Mouse (Mus musculus): ENCODE measurements around the gene Snx3.

Gene Snx3

DNA sequence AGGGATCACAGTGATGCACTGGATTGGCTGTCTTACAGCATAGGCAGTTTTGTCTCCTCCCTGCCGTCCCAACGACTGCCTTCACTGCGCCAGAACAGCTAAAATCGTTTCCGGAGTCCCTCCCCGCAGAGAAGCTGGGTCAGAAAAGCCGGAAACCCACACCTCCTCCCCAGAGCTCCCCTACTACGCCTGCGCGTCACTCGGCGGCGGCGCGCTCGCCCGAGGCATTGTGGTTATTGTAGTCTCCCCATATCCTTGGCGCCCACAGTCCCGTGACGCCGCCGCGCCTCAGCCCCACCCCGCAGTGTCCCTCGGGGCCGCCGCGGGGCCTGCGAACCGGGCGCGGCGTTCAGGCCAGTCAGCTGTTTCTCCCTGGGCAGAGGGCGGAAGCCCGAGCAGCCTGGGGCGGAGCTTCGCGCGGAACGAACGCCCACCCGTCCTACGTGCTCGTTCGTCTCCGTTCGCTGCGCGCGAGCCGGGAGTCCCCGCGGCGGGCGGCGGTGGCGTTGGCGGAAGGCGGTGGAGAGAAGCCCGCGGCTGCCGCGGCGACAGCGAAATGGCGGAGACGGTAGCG, at the start of gene Snx3:
Gene Snx3 (plus strand): TSS at position 256 of the 574 bp plus-strand sequence.
- peak; percentile 99 for DNase-seq (ENCODE audit: low spot score)

DNA sequence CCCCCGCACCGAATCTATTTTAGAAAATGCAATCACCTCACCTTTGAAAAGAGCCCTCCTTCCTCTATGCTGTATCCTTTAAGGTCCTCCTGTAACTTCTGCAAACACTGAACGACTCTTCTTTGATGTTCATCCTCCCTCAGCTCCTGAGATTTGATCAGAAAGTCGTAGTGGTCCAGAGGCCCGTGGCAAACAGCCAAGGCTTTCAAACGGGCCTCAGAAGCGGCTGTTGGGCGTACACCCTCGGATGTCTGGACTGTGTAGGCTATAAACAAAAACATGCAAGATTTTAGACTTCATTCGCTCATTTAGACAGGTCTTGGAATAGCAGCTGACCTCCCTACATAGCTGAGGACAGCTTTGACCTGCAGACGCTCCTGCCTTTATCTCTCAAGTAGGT, 47.6 kb upstream of the Snx3 start:
- no peak for DNase-seq (ENCODE audit: low spot score)

DNA sequence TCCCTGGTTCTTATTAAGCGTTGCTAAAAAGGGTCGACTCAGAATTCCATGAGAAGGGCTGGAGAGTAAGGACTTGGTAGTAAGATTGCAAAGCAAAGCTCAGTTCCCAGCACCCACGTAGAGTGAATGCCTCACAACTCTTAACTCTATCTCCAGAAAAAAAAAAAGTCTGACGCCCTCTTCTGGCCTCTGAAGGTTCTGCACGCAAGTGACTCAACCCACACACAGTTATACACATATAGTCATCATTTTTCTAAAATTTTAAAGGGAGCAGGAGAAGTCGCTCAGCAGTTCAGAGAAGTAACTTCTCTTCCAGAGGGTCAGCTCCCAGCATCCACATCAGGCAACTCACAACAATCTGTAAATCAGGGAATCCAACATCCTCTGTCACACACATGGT, 47.1 kb upstream of the Snx3 start:
- DNase-seq (ENCODE audit: low spot score) = no peak

DNA sequence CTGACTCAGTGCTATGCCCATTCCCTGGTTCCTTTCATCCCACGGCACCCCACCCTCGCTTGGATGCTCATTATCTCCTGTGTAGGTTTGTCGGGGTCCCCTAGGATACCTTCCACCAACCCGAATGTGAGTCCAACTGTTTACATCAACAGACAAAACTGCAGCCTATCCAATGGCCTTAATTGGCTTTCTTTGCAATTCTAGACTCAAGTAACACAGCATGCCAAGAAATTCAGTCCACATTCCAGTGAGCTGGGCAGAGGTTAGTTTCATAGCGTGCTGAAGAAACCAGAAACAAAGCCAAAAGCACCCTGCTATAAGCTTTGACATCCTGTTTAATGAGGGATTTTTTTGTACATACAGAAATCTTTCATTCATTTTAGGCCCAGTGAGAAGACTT, 45.8 kb upstream of the Snx3 start:
- no peak for DNase-seq (ENCODE audit: low spot score)

DNA sequence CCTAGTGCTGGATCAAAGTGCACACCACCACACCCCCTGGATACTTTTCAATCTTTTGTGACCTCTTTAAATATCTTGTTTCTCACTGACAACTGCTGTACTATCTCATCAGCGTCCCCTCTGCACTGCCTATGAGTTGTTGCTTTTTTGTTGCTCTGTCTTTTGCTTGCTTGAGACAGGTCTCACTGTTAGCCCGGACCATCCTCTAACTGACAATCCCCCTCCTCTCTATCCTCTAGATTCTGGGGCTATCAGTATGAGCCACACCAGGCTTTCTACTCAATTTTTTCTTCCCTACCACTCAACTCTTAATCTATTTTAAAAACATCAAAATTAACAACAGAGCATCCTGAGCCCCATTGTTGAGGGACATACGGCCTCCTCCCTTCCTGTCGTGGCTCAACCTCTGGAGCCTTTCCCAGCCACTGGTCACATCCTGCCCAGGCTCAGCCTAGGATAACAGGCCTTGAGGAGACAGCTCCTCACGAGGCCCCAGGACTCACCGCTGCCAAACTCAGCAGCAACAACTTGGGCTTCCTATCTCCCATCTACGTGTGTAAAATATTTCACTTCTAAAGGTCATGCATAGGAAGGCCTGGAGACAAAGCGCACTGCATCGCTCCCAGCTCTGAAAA, 44.2 kb upstream of the Snx3 start:
- peak; percentile 88 for DNase-seq (ENCODE audit: low spot score)

DNA sequence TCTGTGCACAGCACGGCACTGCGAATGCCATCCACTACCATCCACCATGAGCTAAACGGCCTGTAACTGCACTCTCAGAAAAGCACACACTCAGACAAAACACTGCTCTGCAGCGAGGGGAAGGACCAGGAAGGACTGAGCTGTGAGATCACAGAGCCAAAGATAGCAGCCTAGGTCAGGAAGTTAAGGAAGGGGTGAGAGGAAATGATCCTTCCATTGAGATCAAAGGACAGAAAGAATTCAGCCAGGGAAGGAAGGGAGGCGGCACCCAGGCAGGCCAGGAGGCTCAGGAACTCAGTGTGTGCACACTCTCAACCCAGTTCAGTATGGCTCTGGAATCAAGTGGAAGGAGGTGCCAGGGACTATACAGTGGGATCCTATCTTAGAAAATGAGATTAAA, 37.6 kb upstream of the Snx3 start:
- DNase-seq (ENCODE audit: low spot score) = peak; percentile 72

DNA sequence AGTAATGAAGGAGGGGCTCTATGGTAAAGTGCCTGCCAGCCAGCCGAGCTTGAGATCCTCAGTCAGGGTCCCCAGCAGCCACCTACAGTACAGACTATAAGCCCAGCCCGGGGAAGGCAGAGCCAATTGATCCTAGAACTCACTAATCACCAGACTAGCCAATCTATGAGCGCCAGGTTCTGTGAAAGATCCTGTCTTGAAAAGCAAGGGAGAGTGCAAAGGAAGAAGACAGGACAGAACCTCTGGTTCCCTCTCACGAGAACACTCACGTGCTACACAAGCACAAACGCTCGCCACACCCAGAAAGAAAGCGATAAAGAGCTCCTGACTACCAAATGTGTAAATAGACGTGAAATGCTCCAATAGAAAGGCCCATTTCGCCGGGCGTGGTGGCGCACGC, 37.0 kb upstream of the Snx3 start:
- DNase-seq (ENCODE audit: low spot score) = no peak

DNA sequence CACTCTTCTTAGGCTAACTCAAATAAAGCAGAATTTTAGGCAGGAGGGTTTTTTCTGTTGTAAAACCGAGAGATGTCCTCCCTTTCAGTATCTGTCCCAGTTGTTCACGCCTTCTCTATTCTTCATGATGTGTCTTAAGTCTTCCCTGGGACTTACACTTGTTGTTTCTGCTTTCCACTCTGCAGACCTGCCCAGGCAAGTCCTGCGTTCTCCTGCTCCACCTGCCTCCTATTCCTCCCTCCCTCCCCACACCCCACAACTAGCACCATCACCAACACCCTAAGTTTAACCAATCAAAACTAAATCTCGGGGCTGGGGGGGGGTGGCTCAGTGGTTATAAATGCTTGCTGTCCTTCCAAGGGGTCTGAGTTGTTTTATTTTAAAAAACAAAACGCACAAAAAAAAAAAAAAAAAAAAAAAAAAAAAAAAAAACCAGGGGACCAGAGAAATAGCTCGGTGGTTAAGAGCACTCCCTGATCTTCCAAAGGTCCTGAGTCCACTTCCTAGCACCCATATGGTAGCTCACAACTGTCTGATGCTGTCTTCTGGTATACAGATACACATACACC, 26.8 kb upstream of the Snx3 start:
- no peak for DNase-seq (ENCODE audit: low spot score)

DNA sequence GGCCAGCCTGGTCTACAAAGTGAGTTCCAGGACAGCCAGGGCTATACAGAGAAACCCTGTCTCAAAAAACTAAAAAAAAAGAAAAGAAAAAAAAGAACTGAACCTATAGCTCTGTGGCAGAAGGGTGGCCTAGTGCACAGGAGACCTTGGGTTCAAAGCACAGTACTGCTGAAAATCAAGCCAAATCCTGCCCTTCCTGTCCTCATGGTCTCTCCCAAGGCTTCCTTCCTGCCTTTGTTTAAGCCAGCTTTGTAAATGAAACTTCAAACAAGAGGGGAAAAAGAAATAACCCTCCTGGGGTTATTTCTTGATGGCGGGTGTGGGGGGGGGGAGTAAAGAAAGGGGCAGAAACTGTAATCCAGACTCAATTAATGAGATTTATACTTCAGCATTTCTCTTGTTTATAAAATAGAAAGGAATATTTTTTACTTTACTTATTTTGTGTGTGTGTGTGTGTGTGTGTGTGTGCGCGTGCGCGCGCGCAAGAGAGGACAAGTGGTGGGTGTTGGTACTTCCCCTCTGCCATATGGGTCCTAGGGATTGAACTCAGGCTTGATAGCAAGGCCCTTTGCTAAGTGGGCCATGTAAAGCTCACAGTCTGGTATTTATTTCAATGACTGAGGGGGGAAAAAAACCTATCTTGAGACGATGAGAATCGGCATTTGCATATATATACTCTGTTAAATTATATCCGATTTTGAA, 24.9 kb upstream of the Snx3 start:
- DNase-seq (ENCODE audit: low spot score) = peak; percentile 46

DNA sequence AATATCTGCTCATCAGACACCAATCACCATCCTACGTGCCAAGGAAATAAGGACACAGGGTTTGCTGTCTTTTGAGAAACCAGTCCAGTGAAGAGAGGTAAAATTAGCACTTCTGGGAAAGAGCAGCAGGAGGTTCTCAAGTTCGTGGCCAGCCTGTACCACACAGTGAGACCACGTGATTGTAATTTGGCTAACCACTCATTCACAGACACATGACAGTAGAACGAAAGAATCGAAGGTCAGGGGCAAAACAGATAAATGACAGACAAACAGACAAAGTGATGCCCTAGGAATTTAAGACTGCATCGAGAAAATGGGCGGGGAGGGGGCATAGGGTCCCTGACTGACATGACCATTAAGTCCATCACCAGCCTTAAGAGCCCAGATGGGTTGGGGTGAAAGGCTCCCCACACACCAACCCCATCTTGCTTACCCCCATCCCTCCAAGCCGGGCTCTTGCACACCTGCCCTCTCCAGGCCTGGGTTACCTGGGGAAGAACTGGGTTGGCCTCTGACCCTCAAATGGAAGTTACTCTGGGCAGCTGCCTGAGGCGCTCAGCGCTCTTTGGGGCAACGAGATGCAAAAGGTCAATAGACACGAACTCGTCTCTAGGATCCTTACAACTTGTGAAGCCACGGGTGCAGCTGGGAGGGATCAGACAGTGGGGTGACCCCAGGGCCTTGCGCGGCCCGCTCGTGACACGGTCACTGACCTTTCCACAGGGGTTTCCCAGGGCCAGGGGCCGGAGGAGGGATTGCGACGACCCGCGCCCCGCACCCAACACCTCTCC, 24.1 kb upstream of the Snx3 start:
- DNase-seq (ENCODE audit: low spot score) = no peak

DNA sequence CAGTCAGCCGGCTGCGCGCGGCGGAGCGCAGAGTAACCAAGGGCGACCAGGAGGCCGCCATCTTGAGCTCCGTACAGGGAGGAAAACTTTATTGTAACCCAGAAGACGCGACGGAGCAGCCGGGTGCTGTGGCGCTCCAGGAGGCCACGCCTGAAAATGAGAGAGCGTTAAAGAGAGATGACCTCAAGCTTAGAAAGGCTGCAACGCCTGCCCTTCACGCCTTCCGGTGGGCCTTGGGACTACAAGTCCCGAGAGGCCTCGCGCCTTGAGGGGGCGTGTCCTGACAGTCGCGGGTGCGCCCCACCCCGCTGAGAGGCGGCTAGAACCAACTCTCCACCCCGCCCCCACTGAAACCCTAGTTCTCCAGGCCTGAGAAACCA, 23.5 kb upstream of the Snx3 start, which contains the start of gene Afg1l:
Gene Afg1l (minus strand): TSS at position 225 of the 380 bp plus-strand sequence.
- peak; percentile 97 for DNase-seq (ENCODE audit: low spot score)

DNA sequence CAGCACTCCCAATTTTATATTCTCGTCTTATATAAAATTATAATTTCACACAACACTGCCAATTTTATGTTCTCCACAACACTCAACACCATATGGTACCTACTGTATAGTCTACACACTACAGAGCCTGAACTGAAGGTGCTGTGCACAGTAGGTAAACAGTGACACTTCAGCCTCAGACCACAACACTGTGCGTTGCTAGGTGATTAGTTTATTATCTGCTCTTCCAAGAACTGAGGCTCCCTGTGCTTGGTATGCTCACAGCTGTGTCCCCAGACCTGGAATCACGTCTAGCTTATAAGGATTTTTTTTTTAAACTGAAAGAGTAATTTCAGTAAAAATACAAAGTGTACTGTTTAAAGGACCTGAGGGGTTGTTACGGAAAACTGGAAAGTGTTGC, 21.1 kb upstream of the Snx3 start:
- DNase-seq (ENCODE audit: low spot score) = no peak

DNA sequence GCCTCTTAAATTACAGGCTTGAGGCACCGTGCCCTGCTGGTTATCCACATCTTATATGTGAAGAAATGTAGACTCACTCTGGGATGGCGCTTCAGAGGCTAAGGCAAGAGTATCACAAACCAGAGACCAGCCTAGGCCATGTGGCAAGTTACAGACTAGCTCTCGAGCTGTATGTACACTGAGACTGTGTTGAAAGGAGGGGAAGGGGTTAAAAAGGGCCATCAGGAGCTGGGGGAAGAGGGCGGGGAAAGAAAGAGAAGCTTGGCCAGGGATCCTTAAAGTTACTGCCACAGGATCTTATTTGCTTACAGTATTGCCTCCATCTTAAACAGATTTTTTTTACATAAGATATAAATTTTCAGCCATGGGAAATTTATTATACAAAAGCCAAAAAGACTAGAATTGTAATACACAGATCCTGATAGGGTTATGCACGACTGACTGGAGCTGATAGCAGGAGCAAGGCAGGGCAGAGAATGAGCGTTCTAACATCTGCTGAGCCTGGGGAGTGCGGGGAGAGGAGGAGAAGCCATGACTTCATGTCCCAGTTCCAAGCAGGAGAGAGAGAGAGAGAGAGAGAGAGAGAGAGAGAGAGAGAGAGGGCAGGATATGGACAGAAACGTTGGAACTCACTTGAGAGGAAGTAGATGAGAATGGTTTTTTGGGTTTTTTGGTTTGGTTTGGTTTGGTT, 13.1 kb upstream of the Snx3 start:
- no peak for DNase-seq (ENCODE audit: low spot score)

DNA sequence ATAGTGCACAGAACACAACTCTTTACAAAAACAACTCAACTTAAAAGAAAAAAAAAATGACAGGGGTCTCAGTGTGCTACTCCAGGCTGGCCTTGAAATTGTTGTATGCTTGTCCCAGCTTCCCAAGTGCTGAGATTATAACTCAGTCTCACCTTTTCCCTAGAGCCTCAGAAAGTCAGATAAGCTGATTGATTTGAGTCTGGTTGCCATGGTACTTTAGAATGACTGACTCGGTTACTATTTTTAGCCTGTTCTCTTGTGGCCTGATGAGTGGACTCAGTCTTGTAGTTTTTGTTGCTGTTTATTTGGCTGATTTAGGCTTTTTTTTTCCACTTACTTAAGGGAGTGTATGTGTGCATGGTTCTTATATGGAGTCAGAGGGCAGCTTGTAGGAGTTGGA, 10.7 kb upstream of the Snx3 start:
- DNase-seq (ENCODE audit: low spot score) = no peak

DNA sequence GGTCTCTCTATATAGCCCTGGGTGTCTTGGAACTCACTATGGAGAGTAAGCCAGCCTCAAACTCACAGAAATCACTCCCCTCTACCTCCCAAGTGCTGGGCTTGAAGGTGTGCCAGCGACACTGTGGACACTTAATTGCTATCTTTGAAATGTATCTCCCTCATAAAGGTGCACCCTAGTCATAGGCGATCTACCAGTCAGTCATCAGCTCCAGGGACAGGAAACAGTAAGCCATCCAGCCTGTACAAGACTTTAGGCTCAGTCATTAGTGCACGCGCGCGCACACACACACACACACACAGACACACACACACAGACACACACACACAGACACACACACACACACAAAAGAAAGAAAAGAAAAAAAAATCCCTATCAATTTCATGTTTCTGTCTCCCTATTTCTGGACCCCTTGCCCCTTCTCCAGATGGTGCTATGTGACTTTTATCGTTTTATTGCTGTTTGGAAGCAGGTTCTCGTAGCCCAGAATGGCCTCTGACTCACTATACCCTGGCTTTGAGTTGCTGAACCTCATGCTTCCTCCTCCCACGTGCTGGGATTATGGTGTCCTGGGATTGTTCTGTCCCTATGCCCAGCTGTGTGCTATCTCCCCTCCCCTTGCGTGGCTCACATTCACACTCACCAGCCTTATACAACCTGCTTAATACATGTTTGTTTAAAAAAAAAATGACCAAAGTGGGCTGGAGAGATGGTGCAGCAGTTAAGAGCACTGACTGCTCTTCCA, 9.6 kb upstream of the Snx3 start:
- DNase-seq (ENCODE audit: low spot score) = no peak

DNA sequence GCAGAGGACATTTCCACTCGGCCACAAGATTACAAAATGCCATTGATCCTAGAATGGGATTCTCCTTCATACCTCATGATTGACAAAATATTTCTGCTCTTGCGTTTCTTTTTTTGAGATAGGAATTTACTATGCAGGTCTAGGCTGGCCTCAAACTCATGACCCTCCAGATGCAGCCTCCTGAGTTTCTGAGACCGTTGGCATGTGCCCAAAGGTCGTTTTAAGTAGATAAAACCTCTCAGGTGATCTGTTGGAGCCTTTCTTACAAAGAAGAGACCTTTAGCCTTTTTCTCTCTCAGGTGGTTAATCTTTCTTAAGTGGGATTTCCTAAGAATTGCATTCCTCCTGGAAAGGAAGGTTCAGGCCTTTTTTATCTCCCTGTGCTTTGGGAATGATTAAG, 8.8 kb upstream of the Snx3 start:
- DNase-seq (ENCODE audit: low spot score) = no peak

DNA sequence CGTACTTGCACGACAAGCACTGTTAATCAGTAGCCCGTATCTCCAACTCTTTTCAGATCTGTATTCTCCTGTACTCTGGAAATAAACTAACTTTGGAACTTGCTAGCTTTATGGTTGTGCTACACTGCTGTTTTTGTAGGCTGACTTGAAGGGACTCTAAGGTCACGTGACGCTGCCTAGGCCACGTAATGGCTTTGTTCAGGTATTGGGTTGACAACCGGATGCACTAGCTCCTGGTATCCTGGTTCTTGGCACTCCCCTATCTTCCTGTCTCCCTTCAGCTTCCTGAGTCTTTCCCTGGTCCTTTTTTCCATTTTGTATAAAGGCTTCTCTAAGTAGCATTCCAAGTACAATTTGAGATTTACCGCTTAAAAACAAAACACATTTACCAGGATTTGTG, 1.2 kb upstream of the Snx3 start:
- DNase-seq (ENCODE audit: low spot score) = no peak

DNA sequence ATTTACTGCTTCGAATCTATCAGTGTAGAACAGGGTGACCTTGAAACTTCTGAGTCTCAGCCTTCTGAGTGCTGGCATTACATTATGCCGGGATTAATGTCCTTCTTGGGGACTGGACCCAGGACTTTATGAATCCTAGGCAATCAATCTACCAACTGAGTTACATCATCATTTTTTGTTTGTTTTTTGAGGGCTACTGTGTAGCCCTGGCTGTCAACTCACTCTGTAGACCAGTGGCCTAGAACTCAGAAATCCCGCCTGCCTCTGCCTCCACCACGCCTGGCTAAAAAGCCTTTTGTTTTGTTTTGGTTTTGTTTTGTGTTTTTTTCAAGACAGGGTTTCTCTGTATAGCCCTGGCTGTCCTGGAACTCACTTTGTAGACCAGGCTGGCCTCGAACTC, 669 bp upstream of the Snx3 start:
- DNase-seq (ENCODE audit: low spot score) = no peak

DNA sequence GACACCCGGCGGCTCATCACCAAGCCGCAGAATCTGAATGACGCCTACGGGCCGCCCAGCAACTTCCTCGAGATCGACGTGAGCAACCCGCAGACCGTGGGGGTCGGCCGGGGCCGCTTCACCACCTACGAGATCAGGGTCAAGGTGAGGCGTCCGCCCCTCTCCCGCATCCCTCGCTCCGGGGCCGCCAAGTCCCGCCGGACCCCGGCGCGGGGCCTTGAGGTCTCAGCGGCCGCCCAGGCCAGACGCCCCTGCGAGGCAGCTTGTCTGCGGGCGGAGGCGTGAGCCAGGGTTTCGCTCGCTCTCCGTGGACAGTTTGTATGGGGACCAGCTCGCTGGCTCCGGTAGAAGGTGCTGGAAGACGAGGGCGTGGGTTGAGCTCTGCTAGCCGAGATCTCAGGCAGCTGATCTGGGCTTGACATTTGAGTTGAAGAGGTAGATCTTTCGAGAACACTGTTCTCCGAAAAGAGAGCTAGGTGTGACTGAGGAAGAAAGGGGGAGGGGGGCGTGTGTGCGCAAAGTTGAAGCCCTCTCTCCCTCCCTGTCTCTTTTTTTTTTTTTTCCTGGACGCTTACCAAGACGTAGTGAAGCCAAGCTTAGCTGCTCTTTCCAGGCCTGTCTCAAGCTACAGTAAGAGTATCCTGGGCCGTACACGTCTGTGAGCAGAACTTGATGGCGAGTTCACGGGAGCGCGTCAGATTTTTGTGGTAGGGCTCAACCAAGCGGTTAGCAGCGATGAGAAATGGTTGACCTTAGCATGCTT, 700 bp downstream of the Snx3 start:
- peak; percentile 64 for DNase-seq (ENCODE audit: low spot score)

DNA sequence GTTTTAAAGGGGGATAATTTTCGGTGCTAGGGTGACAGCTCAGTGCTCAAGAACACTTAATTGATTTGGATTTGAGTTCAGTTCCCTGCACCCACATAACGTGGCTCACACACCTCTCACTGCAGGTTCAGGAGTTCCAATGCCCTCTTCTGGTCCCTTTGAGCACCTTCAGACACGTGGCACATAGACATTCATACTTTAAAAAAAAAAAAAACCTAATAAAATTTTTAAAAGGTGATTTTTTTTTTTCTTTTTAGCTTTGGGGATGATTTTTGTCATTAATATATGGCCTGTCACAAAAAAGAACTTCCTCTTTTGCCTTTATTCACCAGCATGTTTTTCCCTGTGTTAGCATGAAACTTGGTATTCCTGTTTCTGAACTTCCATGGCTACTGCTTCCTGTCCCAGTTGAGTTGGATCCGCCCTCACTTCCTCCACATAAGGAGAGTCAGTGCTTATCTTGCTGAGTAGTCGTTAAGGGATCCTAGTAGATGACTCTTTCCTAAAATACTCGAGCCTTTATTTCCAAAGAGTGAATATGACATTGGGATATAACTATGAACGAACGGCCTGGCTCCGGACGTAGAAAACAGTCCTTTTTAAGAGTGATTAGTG, 2.4 kb downstream of the Snx3 start:
- DNase-seq (ENCODE audit: low spot score) = peak; percentile 23

Data from lung, postnatal 25 days (tissue).